Mouse (Mus musculus): ENCODE results near the gene Wdr91.

DNA sequence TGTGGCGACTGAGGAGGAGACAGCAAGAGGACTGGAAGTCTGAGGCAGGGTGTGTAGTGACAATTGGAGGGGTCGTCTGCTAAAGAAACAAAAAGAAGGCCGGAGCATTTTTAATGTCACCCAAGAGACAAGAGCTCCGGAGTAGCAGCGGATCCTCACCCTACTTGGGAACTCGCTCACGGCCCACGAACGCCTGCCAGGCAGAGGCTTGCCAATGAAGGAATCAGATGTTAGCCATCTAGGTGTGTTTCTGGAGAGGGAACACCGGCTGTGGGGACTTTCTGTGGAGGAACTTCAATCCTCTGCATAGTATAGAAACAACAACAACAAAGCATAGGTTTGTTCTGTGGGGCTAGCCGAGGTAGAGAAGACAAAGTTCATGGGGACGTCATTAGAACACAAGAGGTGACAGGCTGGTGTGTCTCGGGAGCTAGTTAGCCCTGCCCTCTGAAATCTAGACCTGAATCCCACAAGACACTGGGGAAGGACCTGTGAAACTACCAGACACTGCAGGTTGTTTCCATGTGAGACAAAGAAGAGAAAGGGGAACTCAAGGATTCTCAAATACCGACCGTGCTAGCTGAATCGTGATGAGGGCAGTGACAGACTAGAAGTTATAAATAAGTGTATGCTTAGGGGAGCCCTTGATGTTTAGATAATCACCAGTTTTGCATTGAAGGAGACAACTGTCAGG lies 43.2 kb downstream of the Wdr91 start:
- TF ChIP-seq EP300 (IDR thresholded peaks at IDR 0.05; ENCODE audit: low read depth) (no peak), CTCF (IDR thresholded peaks at IDR 0.05; ENCODE audit: low read depth) (no peak)

Data from liver, embryonic 14.5 days (tissue).